Mouse (Mus musculus) testis, adult 2 months (tissue): ENCODE measurements around the gene 4930556J24Rik. TPM values are rescaled to one million over a fixed set of nuclear protein-coding genes. Genes with fewer than 3 reads are reported as not detected.

Experiments
- H3K27ac ChIP-seq: fragments of 200-500 bp; 2 replicates; pipeline ENCODE4 v1.5.1; 2012; ENCODE audit warnings: low read depth, low read length; ENCODE audit not compliant: control insufficient read depth, insufficient read depth
- H3K27me3 ChIP-seq: fragments of 200-500 bp; 2 replicates; pipeline ENCODE4 v1.6.1; 2012; ENCODE audit warnings: mild to moderate bottlenecking, low read length, moderate library complexity; ENCODE audit not compliant: control insufficient read depth, insufficient read depth
- H3K36me3 ChIP-seq: fragments of 200-500 bp; 2 replicates; pipeline ENCODE4 v1.6.1; 2012; ENCODE audit warnings: mild to moderate bottlenecking, low read length; ENCODE audit not compliant: control insufficient read depth, insufficient read depth
- H3K4me1 ChIP-seq: fragments of 200-500 bp; 2 replicates; pipeline ENCODE4 v1.6.1; 2012; ENCODE audit warnings: low read length; ENCODE audit not compliant: control insufficient read depth, insufficient read depth
- H3K4me3 ChIP-seq: fragments of 200-500 bp; 2 replicates; pipeline ENCODE4 v1.5.1; 2012; ENCODE audit warnings: low read depth, mild to moderate bottlenecking, low read length, moderate library complexity, mixed read lengths; ENCODE audit not compliant: control insufficient read depth
- CTCF ChIP-seq: fragments of 200-500 bp; IDR thresholded peaks from 2 replicates; pipeline ENCODE4 v1.5.1; 2012; ENCODE audit warnings: low read depth, mild to moderate bottlenecking, inconsistent platforms, low read length, moderate library complexity; ENCODE audit not compliant: control insufficient read depth, insufficient read depth, insufficient replicate concordance
- POLR2A ChIP-seq: fragments of 200-500 bp; IDR thresholded peaks from 2 replicates; pipeline ENCODE4 v1.6.1; 2012; ENCODE audit warnings: low read depth, mild to moderate bottlenecking, inconsistent platforms, low read length, moderate library complexity; ENCODE audit not compliant: control insufficient read depth
- polyA plus RNA-seq: library from polyadenylated mRNA; depleted of rRNA; stranded (reverse); fragments of >200 nt; gene quantifications from 2 replicates; pipeline ENCODE4 v1.2.3, GENCODE M21; 2012

4930556J24Rik gene
- polyA plus RNA-seq, 1 experiment: 1.6 TPM

- H3K4me1 ChIP-seq: peaks cover 3% of the 10 kb centered on the region
- no peaks in the 10 kb centered on the region for H3K36me3 ChIP-seq
- TF ChIP-seq POLR2A (no peak), CTCF (no peak)
- no peak overlapping the region for H3K27ac ChIP-seq
- no peak overlapping the region for H3K4me3 ChIP-seq
- no peaks in the 10 kb centered on the region for H3K27me3 ChIP-seq
These were observed 42.8 kb downstream of the 4930556J24Rik start for GRCm38 (mm10) chr11:3933756-3934285.

GRCm38 (mm10) chr11:3931511-3932211 is 44.9 kb downstream of the 4930556J24Rik start, which contains the start of gene Tcn2:
Gene Tcn2 (minus strand): TSS chr11:3932159.
- no peak for TF ChIP-seq POLR2A
- no peak for TF ChIP-seq CTCF
- no peak within 1 kb of the TSS for H3K27ac ChIP-seq

GRCm38 (mm10) chr11:3930931-3931330 is 45.6 kb downstream of the 4930556J24Rik start:
- Histone ChIP-seq H3K36me3 (no peaks in the 10 kb centered on the region), H3K4me3 (no peak overlapping the region), H3K4me1 (peaks cover 3% of the 10 kb centered on the region), H3K27me3 (no peaks in the 10 kb centered on the region), H3K27ac (no peak overlapping the region)
- no peak for TF ChIP-seq CTCF
- no peak for TF ChIP-seq POLR2A

More at GRCm38 (mm10) chr11:3931511-3932211, 44.9 kb downstream of the 4930556J24Rik start, which contains the start of gene Tcn2:
- Histone ChIP-seq H3K36me3 (no peaks in the 10 kb centered on the region), H3K4me3 (peak within 1 kb of the TSS; percentile 51), H3K27me3 (no peaks in the 10 kb centered on the region), H3K4me1 (peaks cover 3% of the 10 kb centered on the region)

- no peak for TF ChIP-seq CTCF
- no peak for TF ChIP-seq POLR2A
- H3K36me3 ChIP-seq: no peaks in the 10 kb centered on the region
These were observed 46.6 kb downstream of the 4930556J24Rik start for GRCm38 (mm10) chr11:3930019-3930418.

GRCm38 (mm10) chr11:3925916-3926315 is 50.7 kb downstream of the 4930556J24Rik start:
- Histone ChIP-seq H3K27me3 (no peaks in the 10 kb centered on the region), H3K36me3 (no peaks in the 10 kb centered on the region), H3K4me1 (no peaks in the 10 kb centered on the region), H3K27ac (no peak overlapping the region), H3K4me3 (no peak overlapping the region)
- TF ChIP-seq CTCF (no peak), POLR2A (no peak)

More at GRCm38 (mm10) chr11:3930019-3930418, 46.6 kb downstream of the 4930556J24Rik start:
- no peak overlapping the region for H3K4me3 ChIP-seq
- H3K27ac ChIP-seq: no peak overlapping the region
- H3K27me3 ChIP-seq: no peaks in the 10 kb centered on the region
- peaks cover 3% of the 10 kb centered on the region for H3K4me1 ChIP-seq

- H3K4me1 ChIP-seq: no peaks in the 10 kb centered on the region
- no peaks in the 10 kb centered on the region for H3K27me3 ChIP-seq
- no peak overlapping the region for H3K27ac ChIP-seq
- no peaks in the 10 kb centered on the region for H3K36me3 ChIP-seq
- no peak overlapping the region for H3K4me3 ChIP-seq
- TF ChIP-seq CTCF (no peak), POLR2A (no peak)
These were observed 53.8 kb downstream of the 4930556J24Rik start for GRCm38 (mm10) chr11:3922731-3923130.

- H3K27ac ChIP-seq: no peak overlapping the region
- no peaks in the 10 kb centered on the region for H3K27me3 ChIP-seq
- H3K4me1 ChIP-seq: no peaks in the 10 kb centered on the region
- no peak overlapping the region for H3K4me3 ChIP-seq
- no peaks in the 10 kb centered on the region for H3K36me3 ChIP-seq
- no peak for TF ChIP-seq POLR2A
- TF ChIP-seq CTCF: no peak
These were observed 54.5 kb downstream of the 4930556J24Rik start for GRCm38 (mm10) chr11:3922115-3922514.
